Mouse (Mus musculus) lung, postnatal 0 days (tissue): ENCODE results near the gene Ereg.

Experiments used
- CTCF ChIP-seq: IDR thresholded peaks from 2 replicates; pipeline ENCODE4 v1.5.1; 2016; ENCODE audit warnings: antibody characterized with exemption, mild to moderate bottlenecking
- EP300 ChIP-seq: IDR thresholded peaks from 2 replicates; pipeline ENCODE4 v1.6.1; 2016; ENCODE audit warnings: antibody characterized with exemption, mild to moderate bottlenecking, control low read depth

- TF ChIP-seq CTCF = peak; percentile 44
- TF ChIP-seq EP300 = no peak
Observed at GRCm38 (mm10) chr5:91030629-91031028, 43.8 kb upstream of the Ereg start.
